Mouse (Mus musculus) G1E (cell line): Measurements from ENCODE around the gene Ptpn13.

Experiments used
- CTCF ChIP-seq: IDR thresholded peaks from 2 replicates; pipeline ENCODE4 v1.5.1; 2012; ENCODE audit warnings: low read depth, low read length, inconsistent platforms, mixed read lengths
- GATA1 ChIP-seq: IDR thresholded peaks from 2 replicates; pipeline ENCODE4 v1.6.1; 2012; ENCODE audit warnings: borderline replicate concordance, low read length, inconsistent platforms, mixed read lengths
- POLR2AphosphoS5 ChIP-seq: IDR thresholded peaks from 2 replicates; pipeline ENCODE4 v1.6.1; 2012; ENCODE audit warnings: low read depth, low read length, inconsistent platforms; ENCODE audit not compliant: insufficient replicate concordance
- TAL1 ChIP-seq: conservative IDR thresholded peaks from 2 replicates; pipeline ENCODE4 v1.6.1; 2012; ENCODE audit warnings: low read depth, low read length, inconsistent platforms, mixed read lengths

DNA sequence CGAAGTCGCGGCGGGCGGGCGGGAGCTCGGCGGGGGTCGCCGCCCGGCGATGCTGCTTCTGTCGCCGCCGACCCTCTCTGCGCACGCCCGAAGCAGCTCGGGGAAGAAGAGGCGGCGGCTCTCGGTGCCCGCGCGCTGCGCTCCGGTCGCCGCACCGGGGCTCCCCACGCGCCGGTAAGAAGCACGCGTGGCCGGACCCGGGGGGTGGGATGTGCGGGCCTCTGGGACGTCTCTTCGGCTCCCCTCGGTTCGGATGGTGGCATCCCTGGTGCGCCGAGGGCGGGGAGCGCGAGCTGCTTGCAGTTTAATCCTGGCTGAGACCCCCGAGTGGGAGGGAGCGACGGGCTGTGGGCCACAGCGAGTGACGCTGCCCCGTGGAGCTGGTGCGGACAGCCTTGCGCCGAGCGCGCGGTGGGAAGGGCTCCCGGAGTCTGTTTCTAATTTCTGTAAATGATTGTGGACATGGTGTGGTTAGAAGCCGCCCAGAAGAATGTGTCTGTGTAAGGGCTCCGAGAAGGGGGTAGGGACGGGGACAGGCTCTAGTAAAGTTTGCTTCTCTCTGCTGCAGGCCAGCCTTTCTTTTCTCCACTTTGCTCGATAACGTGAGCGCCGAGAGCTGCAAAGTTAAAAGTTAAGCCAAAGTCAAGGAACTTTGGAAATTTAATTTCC lies 505 bp downstream of the Ptpn13 start:
- TF ChIP-seq CTCF = no peak
- TF ChIP-seq GATA1 = no peak
- TF ChIP-seq TAL1 = no peak
- no peak for TF ChIP-seq POLR2AphosphoS5
